Mouse (Mus musculus) megakaryocyte, embryonic 14.5 days (primary cell): ENCODE measurements around the gene Tma16. TPM values are rescaled to one million over a fixed set of nuclear protein-coding genes. Genes with fewer than 3 reads are reported as not detected.
A peak's percentile ranks its signal among the peaks of the same experiment; 100 is the strongest.

Experiments
- H3K27me3 ChIP-seq: replicated peaks from 2 replicates; pipeline ENCODE3; 2012; ENCODE audit warnings: inconsistent platforms
- H3K36me3 ChIP-seq: replicated peaks from 2 replicates; pipeline ENCODE3; 2012; ENCODE audit warnings: low read length, inconsistent platforms, mixed read lengths
- H3K4me1 ChIP-seq: 2 replicates; pipeline ENCODE4 v1.6.1; 2012; ENCODE audit warnings: inconsistent platforms
- H3K4me3 ChIP-seq: replicated peaks from 2 replicates; pipeline ENCODE3; 2012; ENCODE audit warnings: moderate library complexity, mild to moderate bottlenecking, inconsistent platforms
- H3K9me3 ChIP-seq: 2 replicates; pipeline ENCODE4 v1.6.1; 2012; ENCODE audit warnings: inconsistent platforms
- FLI1 ChIP-seq: IDR thresholded peaks from 2 replicates; pipeline ENCODE4 v1.6.1; 2012; ENCODE audit warnings: low read length, inconsistent platforms, mixed read lengths
- GATA1 ChIP-seq: IDR thresholded peaks from 3 replicates; pipeline ENCODE4 v1.6.1; 2012; ENCODE audit warnings: mixed read lengths, low read length, inconsistent platforms, borderline replicate concordance
- polyA plus RNA-seq: library from polyadenylated mRNA; stranded (reverse); fragments of >175 nt; gene quantifications from 2 replicates; pipeline ENCODE4 v1.2.3, GENCODE M21; 2012; ENCODE audit warnings: low replicate concordance; ENCODE audit not compliant: insufficient read depth

The Tma16 gene
- polyA plus RNA-seq, result 0.63 and 2.7 TPM in 2 replicates

GRCm38 (mm10) chr8:66486084-66486763, at the start of gene Tma16:
Tma16 (minus strand) TSS chr8:66486530.
- Histone ChIP-seq H3K36me3 (peaks cover 23% of the 10 kb centered on the region), H3K4me3 (peak within 1 kb of the TSS; percentile 97), H3K27me3 (no peaks in the 10 kb centered on the region), H3K9me3 (no peaks in the 10 kb centered on the region), H3K4me1 (peaks cover 37% of the 10 kb centered on the region)
- TF ChIP-seq FLI1 (no peak), GATA1 (no peak)

- Histone ChIP-seq H3K4me1 (no peaks in the 10 kb centered on the region; the same call in 1 of the 2 replicates), H3K27me3 (no peaks in the 10 kb centered on the region), H3K9me3 (peaks cover 5% of the 10 kb centered on the region; the same call in 1 of the 2 replicates), H3K4me3 (no peak overlapping the region), H3K36me3 (no peaks in the 10 kb centered on the region)
- TF ChIP-seq FLI1 (no peak), GATA1 (no peak)
These were observed 34.2 kb upstream of the Tma16 start for GRCm38 (mm10) chr8:66520576-66520975.

- H3K4me1 ChIP-seq, result no peaks in the 10 kb centered on the region; the same call in 1 of the 2 replicates
- TF ChIP-seq GATA1, result no peak
- TF ChIP-seq FLI1, result no peak
- H3K27me3 ChIP-seq, result no peaks in the 10 kb centered on the region
- no peak overlapping the region for H3K4me3 ChIP-seq
- peaks cover 5% of the 10 kb centered on the region; the same call in 1 of the 2 replicates for H3K9me3 ChIP-seq
- no peaks in the 10 kb centered on the region for H3K36me3 ChIP-seq
These were observed 32.8 kb upstream of the Tma16 start for GRCm38 (mm10) chr8:66519149-66519548.

- peaks cover 18% of the 10 kb centered on the region for H3K9me3 ChIP-seq
- TF ChIP-seq FLI1, result no peak
- no peak for TF ChIP-seq GATA1
- no peaks in the 10 kb centered on the region for H3K4me1 ChIP-seq
- H3K27me3 ChIP-seq, result no peaks in the 10 kb centered on the region
- H3K4me3 ChIP-seq, result peak within 1 kb of the TSS; percentile 5
- no peaks in the 10 kb centered on the region for H3K36me3 ChIP-seq
These were observed 25.2 kb upstream of the Tma16 start, which contains the start of gene Tktl2 for GRCm38 (mm10) chr8:66511537-66511936. Tktl2 (plus strand) TSS chr8:66511756.

GRCm38 (mm10) chr8:66503381-66503780, 17.1 kb upstream of the Tma16 start:
- no peaks in the 10 kb centered on the region for H3K27me3 ChIP-seq
- H3K4me1 ChIP-seq, result peaks cover 23% of the 10 kb centered on the region; the same call in 1 of the 2 replicates
- TF ChIP-seq FLI1 (no peak), GATA1 (no peak)
- H3K36me3 ChIP-seq, result no peaks in the 10 kb centered on the region
- H3K9me3 ChIP-seq, result no peaks in the 10 kb centered on the region
- H3K4me3 ChIP-seq, result no peak overlapping the region

- H3K4me1 ChIP-seq, result peaks cover 43% of the 10 kb centered on the region
- TF ChIP-seq GATA1 (no peak), FLI1 (no peak)
- H3K4me3 ChIP-seq, result no peak overlapping the region
- H3K9me3 ChIP-seq, result no peaks in the 10 kb centered on the region
- H3K36me3 ChIP-seq, result no peaks in the 10 kb centered on the region
- no peaks in the 10 kb centered on the region for H3K27me3 ChIP-seq
These were observed 10.8 kb upstream of the Tma16 start for GRCm38 (mm10) chr8:66496998-66497577.

GRCm38 (mm10) chr8:66495726-66496125, 9.4 kb upstream of the Tma16 start:
- TF ChIP-seq GATA1, result no peak
- no peak for TF ChIP-seq FLI1
- H3K27me3 ChIP-seq, result no peaks in the 10 kb centered on the region
- peak overlapping the region; percentile 50 for H3K4me3 ChIP-seq
- H3K4me1 ChIP-seq, result peaks cover 47% of the 10 kb centered on the region
- no peaks in the 10 kb centered on the region for H3K36me3 ChIP-seq
- H3K9me3 ChIP-seq, result no peaks in the 10 kb centered on the region

GRCm38 (mm10) chr8:66494496-66494895, 8.2 kb upstream of the Tma16 start:
- peaks cover 54% of the 10 kb centered on the region for H3K4me1 ChIP-seq
- H3K36me3 ChIP-seq, result no peaks in the 10 kb centered on the region
- H3K4me3 ChIP-seq, result no peak overlapping the region
- H3K9me3 ChIP-seq, result no peaks in the 10 kb centered on the region
- H3K27me3 ChIP-seq, result no peaks in the 10 kb centered on the region
- TF ChIP-seq FLI1, result no peak
- TF ChIP-seq GATA1, result no peak

- H3K4me3 ChIP-seq, result peak overlapping the region; percentile 56
- no peaks in the 10 kb centered on the region for H3K27me3 ChIP-seq
These were observed 4.3 kb upstream of the Tma16 start for GRCm38 (mm10) chr8:66490624-66491023.

GRCm38 (mm10) chr8:66488556-66488955, 2.2 kb upstream of the Tma16 start:
- peaks cover 42% of the 10 kb centered on the region for H3K4me1 ChIP-seq
- H3K36me3 ChIP-seq, result peaks cover 3% of the 10 kb centered on the region
- no peaks in the 10 kb centered on the region for H3K27me3 ChIP-seq
- no peaks in the 10 kb centered on the region for H3K9me3 ChIP-seq
- TF ChIP-seq FLI1, result no peak
- no peak overlapping the region for H3K4me3 ChIP-seq

More at GRCm38 (mm10) chr8:66490624-66491023, 4.3 kb upstream of the Tma16 start:
- peaks cover 43% of the 10 kb centered on the region for H3K4me1 ChIP-seq
- no peak for TF ChIP-seq FLI1
- H3K9me3 ChIP-seq, result no peaks in the 10 kb centered on the region
- H3K36me3 ChIP-seq, result no peaks in the 10 kb centered on the region
